Comparison of ENCODE assay signal across 8 mouse cellular contexts in the genomic region with DNA sequence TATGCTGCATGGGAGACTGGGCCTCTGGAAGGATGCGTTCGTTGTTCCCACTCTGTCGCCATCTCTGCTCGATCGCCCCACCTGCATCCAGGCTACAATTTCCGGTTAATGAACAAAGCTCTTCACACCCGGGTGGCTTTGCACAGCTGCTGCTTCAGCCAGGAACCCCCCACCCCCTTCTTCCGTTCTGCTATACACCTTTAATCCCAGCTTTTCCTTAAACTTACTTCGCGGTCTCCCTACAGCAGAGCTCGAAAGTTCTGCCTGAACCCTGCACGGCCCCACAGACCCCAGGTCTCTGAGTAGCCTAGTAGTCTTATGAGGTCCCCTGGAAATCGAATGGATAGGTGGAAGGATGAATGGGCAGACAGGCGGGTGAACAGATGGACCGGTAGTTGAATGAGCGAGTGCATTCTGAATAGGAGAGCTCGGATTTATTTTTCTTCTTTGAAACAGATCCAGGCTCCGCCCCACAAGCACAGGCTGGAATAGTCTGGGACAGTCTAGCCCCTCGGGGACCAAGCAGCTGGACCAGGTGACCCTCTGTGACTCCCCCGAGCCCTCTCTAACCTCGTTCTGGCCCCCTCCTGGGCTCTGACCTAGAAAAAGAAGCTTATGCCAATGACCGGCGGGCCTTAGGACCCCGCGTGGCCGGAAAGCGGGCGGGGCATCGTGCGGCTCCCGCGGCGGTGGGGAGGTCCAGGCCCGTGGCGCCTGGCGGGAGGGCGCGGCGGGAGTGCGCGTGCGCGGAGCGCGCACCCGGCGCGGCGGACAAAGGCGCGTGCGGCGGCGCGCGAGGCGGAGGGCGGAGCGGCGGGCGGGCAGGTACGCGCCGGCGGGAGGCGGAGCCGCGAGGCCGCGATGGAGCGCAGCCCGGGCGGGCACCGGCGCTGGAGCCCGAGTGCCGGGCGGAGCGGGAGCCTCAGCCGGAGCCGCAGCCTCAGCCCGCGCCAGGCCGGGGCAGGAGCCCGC. TPM values are rescaled to one million over a fixed set of nuclear protein-coding genes. Genes with fewer than 3 reads are reported as not detected.
DNase-seq lines count a peak whose midpoint lies in the region; ATAC-seq lines count a peak whose summit lies in the region.

Gene Sbk1, plus strand, starts transcription at position 908 of the 972 bp plus-strand sequence.

- peak within 1 kb of the TSS; percentile 93 for H3K27ac ChIP-seq in brown adipose tissue, adult 24 weeks (replicated peaks; ENCODE audit: low read depth, low read length)
- peak within 1 kb of the TSS; percentile 83 for H3K27ac ChIP-seq in heart, embryonic 12.5 days (ENCODE audit: poor library complexity, severe bottlenecking)
- H3K27ac ChIP-seq in kidney, embryonic 16.5 days (ENCODE audit: low read length) = peak within 1 kb of the TSS; percentile 94

- H3K9me3 ChIP-seq in heart, embryonic 12.5 days (replicated peaks) = no peaks in the 10 kb centered on the region
- H3K9me3 ChIP-seq in kidney, embryonic 16.5 days (ENCODE audit: low read length) = no peaks in the 10 kb centered on the region

- H3K27me3 ChIP-seq in heart, embryonic 12.5 days (replicated peaks) = peaks cover 30% of the 10 kb centered on the region
- no peaks in the 10 kb centered on the region for H3K27me3 ChIP-seq in kidney, embryonic 16.5 days (ENCODE audit: insufficient read depth, low read length)

- H3K4me2 ChIP-seq in heart, embryonic 12.5 days = peak within 1 kb of the TSS; percentile 98
- H3K4me2 ChIP-seq in kidney, embryonic 16.5 days (replicated peaks; ENCODE audit: low read depth, low read length) = peak within 1 kb of the TSS; percentile 87

- DNase-seq in CD4-positive helper T cell, adult 2 months (ENCODE audit: low read depth, low spot score) = peak; percentile 90
- peak; percentile 82 for DNase-seq in liver
- peak; percentile 57 to 77 for DNase-seq in monocyte, adult 2 months (ENCODE audit: low read depth in 1 of 2, low spot score in 2 of 2)
- DNase-seq in spleen, postnatal 14 days (ENCODE audit: low spot score in 2 of 2) = peak; percentile 75 to 83

- peaks cover 16% of the 10 kb centered on the region; the same call in 1 of the 2 replicates for H3K36me3 ChIP-seq in heart, embryonic 12.5 days
- no peaks in the 10 kb centered on the region for H3K36me3 ChIP-seq in kidney, embryonic 16.5 days (ENCODE audit: insufficient read depth, low read length)

- 1% methylated on average over 84 of the region's 85 CpGs for whole genome bisulfite sequencing in heart, embryonic 12.5 days
- WGBS in kidney, embryonic 16.5 days = under 1% methylated on average over 51 of the region's 85 CpGs

- peak; percentile 74 for ATAC-seq in erythroid progenitor cell, adult 5-6 weeks (replicated peaks; ENCODE audit: low FRiP score, poor library complexity, severe bottlenecking)
- ATAC-seq in heart, embryonic 12.5 days (ENCODE audit: insufficient number of reproducible peaks, low FRiP score) = peak; percentile 93
- peak; percentile 95 for ATAC-seq in kidney, embryonic 16.5 days (ENCODE audit: low FRiP score, low TSS enrichment)

- H3K9ac ChIP-seq in heart, embryonic 12.5 days = peak within 1 kb of the TSS; percentile 95
- H3K9ac ChIP-seq in kidney, embryonic 16.5 days (replicated peaks; ENCODE audit: low read length) = peak within 1 kb of the TSS; percentile 94

- H3K4me3 ChIP-seq in brown adipose tissue, adult 24 weeks (ENCODE audit: insufficient read depth, low read depth, low read length) = peak within 1 kb of the TSS; percentile 97
- H3K4me3 ChIP-seq in heart, embryonic 12.5 days = peak within 1 kb of the TSS; percentile 88
- peak within 1 kb of the TSS; percentile 88 for H3K4me3 ChIP-seq in kidney, embryonic 16.5 days (ENCODE audit: low read length)

- peaks cover 14% of the 10 kb centered on the region for H3K4me1 ChIP-seq in brown adipose tissue, adult 24 weeks (ENCODE audit: control insufficient read depth, insufficient read depth, insufficient read length, low read length)
- peaks cover 30% of the 10 kb centered on the region for H3K4me1 ChIP-seq in heart, embryonic 12.5 days (replicated peaks)
- H3K4me1 ChIP-seq in kidney, embryonic 16.5 days (ENCODE audit: insufficient read depth, low read length) = peaks cover 40% of the 10 kb centered on the region

RNA-seq across cellular contexts. Expression of gene Sbk1, which starts in this region (rescaled TPM):
- 53.6 and 76.7 TPM in 2 replicates for polyA plus RNA-seq in brown adipose tissue, adult 24 weeks (2012; ENCODE audit: insufficient read depth, insufficient read length, missing spikeins)
- 2.5 and 5.0 TPM in 2 replicates for total RNA-seq in erythroid progenitor cell, adult 5-6 weeks (2015; ENCODE audit: low replicate concordance)
- 3.4 and 4.0 TPM in 2 replicates for total RNA-seq in erythroid progenitor cell, adult 5-6 weeks (2017; ENCODE audit: low replicate concordance)
- polyA plus RNA-seq in heart, embryonic 12.5 days (2016; fragmentation: Nextera tagmentation; extraction: Ambion mirVana) = 24.0 and 24.5 TPM in 2 replicates
- polyA plus RNA-seq in kidney, embryonic 16.5 days (2015; fragmentation: Nextera tagmentation; extraction: Ambion mirVana) = 25.9 and 29.7 TPM in 2 replicates

Comparison
In these comparisons a context has a peak if more than half of its experiments do, and no peak if none do; other contexts are left out.
1. Peak in every context shown above with its lines: DNase-seq, ATAC-seq, H3K4me3 ChIP-seq and H3K27ac ChIP-seq.